Mouse (Mus musculus): ENCODE measurements around the gene Defb23.
"Not testable (repeated sequence)": the region's sequence is repeated elsewhere in the genome, so short reads cannot be mapped to it uniquely, and the experiment has no call there.

The Defb23 gene

DNA sequence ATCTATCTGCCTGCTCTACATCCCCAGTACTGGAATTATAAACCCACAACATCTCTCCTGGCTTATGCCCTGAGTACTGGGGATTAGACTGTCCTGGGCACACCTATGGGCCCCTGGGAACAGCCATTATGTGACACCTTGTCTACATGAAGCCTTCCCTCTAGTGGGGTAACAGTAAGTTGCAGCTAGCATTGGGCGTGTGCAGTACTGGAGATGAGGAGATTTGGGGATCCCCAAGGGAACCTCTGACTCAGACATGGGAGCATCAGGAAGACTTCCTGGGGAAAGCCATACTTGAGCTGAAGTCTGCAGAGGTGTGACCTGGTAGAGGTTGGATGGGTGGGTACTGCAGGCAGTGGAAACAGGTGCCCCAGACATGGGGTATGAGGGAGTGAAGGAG, 25.5 kb downstream of the Defb23 start:
- no peak for DNase-seq (ENCODE audit: inconsistent age in 2 of 2, low spot score in 1 of 2)

DNA sequence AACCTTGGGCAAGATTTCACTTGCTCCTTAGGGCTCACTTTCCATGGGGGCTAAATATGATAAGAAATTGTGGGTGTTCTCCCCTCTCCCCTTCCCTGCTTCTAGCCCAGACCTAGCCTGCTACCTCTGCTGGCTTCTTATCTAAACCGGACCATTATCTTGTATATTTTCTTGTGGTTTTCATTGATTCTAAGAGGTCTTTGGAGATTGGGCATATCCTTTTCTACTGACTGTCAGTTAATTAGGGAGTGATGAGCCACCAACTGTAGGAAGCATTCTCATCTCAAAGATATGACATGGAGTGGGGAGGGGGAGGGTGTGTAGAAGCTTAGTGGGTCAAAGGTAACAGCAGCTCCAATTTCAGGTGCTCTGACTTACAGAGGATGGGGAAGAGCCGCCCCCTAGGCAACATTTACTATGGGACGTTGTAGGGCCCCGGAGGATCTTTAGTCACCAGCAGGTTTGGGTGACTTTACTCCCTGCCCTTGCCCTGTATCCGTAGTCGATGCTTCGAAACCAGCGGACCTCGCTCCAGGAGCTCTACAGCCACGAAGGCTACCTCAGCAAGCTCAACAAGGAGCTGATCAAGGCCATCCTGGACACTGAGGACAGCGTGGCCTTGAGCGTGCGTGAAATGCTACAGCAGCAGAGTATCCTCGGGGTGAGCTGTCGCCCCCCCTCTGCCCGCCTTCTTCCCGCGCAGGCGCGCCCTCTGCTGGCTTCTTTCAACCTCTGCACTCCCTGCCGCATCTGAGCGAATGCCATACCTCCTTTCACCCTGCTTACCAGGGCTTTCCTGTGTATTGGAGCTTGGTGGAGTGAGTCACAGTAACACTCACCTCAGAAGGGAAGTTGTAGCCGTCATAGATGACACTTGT, 27.2 kb downstream of the Defb23 start:
- DNase-seq (ENCODE audit: inconsistent age in 2 of 2, low spot score in 1 of 2), result peak; percentile 91 to 96

DNA sequence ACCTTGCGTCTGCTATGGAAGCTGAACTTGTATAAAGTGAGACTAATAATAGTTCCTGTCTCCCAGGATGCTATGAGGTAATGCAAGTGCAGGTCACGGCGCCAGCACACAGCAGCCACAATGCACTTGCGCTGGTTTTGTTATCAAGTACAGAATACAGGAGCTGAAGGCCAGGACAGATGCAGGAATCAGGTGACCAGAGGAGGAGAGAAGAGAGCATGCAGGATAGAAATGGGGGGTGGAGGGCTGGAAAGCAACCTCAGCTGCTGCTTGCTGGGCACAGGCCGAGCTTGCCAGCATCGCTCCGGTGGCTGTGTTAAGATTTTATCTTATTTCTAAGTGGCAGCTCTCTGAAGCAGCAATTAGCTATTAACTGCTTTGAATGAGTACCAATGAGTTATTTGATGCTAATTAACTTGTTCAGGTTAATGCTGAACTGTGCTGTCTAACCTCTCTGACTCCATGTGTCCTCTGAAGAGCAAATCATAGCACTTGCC, 28.0 kb downstream of the Defb23 start:
- DNase-seq (ENCODE audit: inconsistent age in 2 of 2, low spot score in 1 of 2), result peak in 1 of 2 experiments; percentile 48

DNA sequence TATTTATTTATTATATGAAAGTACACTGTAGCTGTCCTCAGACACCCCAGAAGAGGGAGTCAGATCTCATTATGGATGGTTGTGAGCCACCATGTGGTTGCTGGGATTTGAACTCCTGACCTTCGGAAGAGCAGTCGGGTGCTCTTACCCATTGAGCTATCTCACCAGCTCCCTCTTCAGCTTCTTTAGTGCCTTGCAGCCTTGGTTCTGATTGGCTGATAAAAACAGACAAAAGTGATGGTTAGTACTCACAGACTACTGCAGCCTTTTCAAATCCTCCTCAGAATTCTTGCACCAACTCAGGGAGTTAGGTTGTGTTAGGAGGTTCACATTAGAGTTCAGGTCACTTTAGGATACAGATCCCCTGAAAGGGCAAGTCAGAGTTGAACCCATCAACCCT, 35.9 kb downstream of the Defb23 start:
- not testable (repeated sequence) for DNase-seq (ENCODE audit: inconsistent age in 2 of 2, low spot score in 1 of 2)

DNA sequence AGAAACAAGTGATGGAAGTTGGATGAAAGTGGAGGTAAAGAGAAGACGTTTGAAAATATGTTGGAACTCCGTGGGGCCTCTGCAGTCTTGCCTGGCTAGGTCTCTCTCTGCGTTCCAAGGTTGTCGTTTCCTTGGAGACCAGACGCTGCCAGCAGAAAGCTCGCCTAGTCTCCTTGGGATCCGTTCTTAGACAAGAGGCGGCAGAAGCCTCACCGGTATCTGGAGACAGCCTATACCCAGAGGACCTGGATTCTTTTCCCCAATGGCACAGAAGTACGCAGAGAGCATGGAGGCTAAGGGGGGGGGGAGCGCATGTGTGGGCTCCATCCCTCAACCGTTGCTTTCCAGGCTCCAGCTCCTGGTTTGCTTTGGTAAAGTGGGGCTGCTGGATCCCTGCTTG, 36.9 kb downstream of the Defb23 start:
- DNase-seq (ENCODE audit: inconsistent age in 2 of 2, low spot score in 1 of 2), result peak; percentile 38 to 69

DNA sequence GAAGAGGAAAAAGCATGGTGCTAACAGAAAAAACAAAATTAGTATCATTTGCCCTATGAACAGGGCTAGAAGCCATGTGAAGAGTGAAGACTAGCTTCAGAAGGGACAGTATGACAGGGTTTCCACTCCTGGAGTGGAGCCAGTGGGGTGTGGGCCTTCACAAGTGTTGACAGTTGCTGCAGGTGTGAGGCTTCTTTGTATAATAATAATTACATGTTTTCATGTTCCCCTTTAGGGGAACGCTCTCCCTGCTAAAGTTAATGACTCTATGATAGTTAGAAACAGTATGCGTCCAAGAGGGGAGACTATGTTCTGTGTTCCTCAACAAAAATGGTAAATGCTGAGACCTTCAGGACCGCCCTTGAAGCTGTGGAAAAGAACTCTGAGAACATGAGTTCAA, 48.6 kb downstream of the Defb23 start:
- peak in 1 of 2 experiments; percentile 7 for DNase-seq (ENCODE audit: inconsistent age in 2 of 2, low spot score in 1 of 2)

DNA sequence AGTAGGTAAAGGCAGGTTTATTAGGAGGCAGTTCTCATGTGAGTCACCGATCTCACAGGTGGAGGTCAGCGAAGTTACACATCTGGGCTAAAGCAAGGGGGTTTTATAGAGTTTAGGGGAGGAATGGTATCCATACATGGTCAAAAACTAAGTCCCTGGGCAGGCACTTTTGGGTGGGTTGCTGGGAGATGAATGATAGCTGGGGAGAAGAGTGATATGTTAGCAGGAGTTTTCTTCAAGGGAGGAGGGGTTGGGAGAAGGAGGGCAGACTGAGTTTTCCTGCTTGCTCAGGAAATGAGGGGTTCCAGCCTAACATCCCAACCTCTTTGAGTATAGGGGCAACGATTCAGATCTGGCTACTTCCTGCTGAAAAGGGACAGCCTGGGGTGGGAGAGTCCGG, 49.1 kb downstream of the Defb23 start, which contains the start of gene 6820408C15Rik:
Gene 6820408C15Rik (plus strand): TSS at position 301 of the 400 bp plus-strand sequence.
- DNase-seq (ENCODE audit: inconsistent age in 2 of 2, low spot score in 1 of 2), result no peak

DNA sequence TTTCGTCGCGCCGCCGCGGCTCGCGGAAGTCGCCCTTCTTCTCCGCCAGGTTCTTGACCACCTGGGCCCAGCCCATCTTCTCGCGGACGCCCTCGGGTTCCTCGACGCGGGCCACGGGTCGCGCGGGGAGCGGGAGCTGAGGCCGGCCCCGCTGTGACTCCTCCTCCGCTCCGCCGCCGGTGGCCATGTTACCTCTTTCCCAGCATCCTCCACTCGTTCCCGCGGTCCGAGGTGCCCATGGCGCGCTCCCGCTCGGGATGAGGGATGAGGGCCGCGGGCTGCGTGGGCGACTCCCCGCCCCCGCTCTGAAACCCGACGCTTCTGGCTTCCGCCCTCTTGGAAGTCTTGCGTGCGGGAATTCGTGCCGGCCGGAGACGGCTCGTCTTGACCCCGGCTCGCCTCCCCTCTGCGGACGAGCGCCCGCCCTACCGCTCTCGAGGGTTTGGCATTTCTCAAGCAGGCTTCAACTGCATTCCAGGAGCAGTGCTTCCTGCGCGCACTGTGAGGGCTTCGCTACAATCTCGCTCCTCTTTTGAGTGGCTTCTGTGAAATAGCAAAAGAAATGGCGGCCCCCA, 49.7 kb downstream of the Defb23 start, which contains the start of gene Zcchc3:
Gene Zcchc3 (minus strand): TSS at position 437 of the 575 bp plus-strand sequence.
- peak; percentile 91 to 97 for DNase-seq (ENCODE audit: inconsistent age in 2 of 2, low spot score in 1 of 2)

DNA sequence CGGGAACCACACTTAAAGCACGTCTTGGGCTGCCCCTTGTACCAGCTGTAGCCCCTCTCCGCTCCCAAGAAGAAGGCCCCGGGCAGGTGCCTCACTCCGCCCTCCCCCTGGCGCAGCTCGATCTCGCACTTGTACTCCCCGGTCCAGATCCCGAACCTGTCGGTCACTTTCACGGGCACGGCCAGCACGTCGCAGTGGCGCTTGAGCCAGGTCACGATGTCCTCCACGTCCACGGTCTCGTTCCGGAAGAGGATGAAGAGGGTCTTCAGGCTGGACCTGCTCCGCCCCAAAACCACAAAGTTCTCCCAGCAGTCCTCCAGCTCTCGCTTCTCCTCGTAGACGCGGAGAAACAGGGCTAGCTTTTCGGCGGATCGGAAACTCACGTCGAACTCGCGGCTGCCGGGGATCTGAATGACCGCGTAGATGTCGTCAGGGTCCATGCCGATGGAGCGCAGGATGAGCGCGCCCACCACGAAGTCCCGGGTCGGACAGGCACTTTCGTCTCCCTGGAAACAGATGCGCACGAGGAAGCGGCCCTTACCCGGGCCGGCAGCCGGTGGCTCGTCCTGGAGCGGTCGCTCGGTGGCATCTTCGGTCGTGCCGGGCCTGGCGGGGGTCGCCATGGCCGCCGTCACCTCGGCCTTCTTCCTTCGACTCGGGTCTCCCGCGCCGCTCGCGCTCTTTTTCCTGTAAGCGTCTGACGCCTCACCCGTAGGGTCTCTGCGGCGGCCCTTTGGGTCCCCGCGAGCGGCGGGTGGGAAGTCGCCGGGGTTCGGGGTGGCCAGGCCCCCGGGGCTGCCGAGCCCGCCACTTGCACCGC, 50.4 kb downstream of the Defb23 start:
- DNase-seq (ENCODE audit: inconsistent age in 2 of 2, low spot score in 1 of 2), result peak; percentile 48 to 80

DNA sequence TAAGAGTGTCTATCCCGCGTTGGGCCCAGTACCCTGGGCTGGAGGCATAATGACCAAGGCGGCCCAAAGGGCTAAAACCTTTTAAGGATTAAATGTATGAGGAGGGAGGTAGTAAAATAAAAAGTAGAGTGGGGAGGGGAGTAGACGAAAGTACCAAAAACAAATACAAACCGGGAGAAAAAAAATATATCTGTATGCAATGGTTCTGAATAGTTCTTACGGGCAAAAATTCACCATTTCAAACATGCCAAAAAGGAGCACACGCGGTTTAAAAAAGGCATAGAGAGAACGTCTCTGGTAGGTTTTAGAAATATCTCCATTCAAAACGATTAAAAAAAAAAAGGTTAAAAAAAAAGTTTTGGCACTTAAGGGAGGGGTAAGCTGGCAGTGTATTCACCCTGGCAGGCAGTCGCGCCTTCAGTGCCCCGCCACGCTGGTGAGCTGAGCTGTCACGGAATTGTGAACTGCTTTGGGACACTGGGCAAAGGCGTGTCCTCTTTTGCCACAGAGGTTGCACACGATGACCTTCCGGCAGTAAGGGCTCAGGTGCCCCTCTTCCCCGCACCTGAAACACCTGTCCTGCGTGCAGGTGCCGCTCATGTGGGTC, 51.2 kb downstream of the Defb23 start:
- peak; percentile 43 to 50 for DNase-seq (ENCODE audit: inconsistent age in 2 of 2, low spot score in 1 of 2)

DNA sequence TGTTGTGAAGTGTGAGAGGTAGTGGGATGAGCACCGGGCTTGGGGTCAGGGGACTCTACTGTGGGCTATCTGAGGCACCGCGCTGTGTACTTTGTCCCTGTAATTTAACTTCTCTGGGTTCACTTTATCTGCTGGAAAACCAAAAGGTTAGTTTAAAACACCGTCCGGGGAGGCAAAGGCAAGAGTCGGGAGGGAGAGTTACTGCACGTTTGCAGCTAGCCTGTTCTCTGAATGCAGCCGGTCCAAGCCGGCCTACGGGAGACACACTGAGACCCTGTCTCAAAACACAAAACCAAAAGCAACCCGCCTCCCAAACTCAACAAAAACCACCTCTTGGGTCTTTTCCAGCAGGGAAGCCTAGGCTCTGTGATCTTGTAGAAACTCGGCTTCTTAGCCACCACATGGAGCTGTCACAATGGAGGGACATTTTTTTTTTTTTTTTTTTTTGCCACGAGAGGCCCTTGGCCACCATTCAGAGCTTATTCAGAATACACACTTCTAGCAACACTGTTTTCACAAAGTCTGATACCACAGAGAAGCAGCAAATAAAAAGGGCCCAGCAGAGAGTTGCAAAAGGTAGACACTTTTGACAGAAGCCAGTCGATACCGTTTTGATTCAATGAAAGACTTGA, 51.8 kb downstream of the Defb23 start:
- DNase-seq (ENCODE audit: inconsistent age in 2 of 2, low spot score in 1 of 2), result peak; percentile 19 to 55

DNA sequence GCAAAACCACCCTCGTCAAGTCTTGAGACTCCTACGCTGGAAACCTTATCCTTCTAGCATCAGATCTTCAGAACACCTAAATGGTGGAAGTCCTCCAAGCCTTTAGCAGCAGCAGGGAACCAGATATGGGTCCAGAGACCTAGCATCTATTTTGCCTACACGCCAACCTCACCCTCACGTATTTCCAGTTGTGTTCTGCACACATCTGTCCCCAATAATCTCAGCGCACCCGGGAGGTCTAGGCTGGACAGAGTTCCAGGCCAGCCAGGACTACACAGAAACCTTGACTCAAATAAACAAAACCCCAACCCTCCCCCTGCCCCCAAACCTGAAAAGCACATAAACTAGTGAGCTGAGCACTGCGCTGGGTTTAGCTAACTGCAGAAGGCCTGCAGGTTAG, 52.9 kb downstream of the Defb23 start:
- peak; percentile 6 to 44 for DNase-seq (ENCODE audit: inconsistent age in 2 of 2, low spot score in 1 of 2)

DNA sequence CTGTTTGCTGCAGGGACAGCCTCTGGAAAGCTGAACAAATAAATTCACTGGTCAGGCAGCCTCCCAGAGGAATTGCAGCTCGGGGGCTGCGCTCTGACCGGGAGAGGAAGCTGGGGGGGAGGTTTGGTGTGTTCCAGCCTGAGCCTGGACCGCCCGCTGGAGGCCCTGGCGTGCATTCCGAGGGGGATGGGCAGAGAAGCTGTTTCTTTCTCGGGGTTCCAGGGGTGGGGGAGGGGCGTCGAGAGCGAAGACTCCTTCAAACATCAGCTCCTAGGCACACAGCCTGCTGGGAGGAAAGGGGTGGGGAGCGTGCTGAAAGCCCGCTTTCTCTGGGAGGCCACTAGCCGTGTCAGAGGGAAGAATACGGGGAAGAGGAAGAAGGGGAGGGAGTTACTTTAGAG, 53.4 kb downstream of the Defb23 start:
- peak; percentile 60 to 76 for DNase-seq (ENCODE audit: inconsistent age in 2 of 2, low spot score in 1 of 2)

DNA sequence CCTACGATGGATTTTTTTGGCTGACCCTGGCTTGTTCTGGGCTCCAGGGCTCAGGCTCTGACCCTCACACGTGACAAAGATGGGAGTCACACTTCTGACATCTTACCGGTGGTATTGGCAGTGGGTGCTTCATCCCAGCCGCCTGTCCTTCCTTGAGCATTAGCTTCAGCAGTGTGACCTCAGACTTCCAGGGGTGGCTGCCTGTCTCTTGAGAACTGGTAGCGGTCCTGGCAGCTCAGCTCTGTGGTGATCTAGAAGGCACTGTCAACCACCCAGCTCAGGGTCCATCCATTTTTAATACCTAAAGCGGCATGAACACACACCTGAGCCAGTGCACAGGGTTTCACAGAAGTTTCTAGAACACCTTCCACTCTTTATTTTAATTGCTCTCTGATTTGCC, 54.6 kb downstream of the Defb23 start:
- DNase-seq (ENCODE audit: inconsistent age in 2 of 2, low spot score in 1 of 2), result no peak

Data from adrenal gland, adult (tissue).